Mouse (Mus musculus) left cerebral cortex, postnatal 4 days (tissue): ENCODE measurements around the gene 3110040M04Rik. TPM values are rescaled to one million over a fixed set of nuclear protein-coding genes. Genes with fewer than 3 reads are reported as not detected.

Experiments used
- DNase-seq: peaks from one replicate; pipeline ENCODE4 v3.0.0-alpha.2; 2022
- intact Hi-C: fragments of 180-260 bp; cut with DNase I; formaldehyde crosslinking; loops from one replicate; pipeline ENCODE4 v1.15.1; 2025
- total RNA-seq, 2 experiments: library from RNA; stranded (reverse); gene quantifications; 2 replicates each; pipeline ENCODE4 v1.2.3; 2021

Gene 3110040M04Rik
- total RNA-seq, 2 experiments from 2014 or later: not detected

DNA sequence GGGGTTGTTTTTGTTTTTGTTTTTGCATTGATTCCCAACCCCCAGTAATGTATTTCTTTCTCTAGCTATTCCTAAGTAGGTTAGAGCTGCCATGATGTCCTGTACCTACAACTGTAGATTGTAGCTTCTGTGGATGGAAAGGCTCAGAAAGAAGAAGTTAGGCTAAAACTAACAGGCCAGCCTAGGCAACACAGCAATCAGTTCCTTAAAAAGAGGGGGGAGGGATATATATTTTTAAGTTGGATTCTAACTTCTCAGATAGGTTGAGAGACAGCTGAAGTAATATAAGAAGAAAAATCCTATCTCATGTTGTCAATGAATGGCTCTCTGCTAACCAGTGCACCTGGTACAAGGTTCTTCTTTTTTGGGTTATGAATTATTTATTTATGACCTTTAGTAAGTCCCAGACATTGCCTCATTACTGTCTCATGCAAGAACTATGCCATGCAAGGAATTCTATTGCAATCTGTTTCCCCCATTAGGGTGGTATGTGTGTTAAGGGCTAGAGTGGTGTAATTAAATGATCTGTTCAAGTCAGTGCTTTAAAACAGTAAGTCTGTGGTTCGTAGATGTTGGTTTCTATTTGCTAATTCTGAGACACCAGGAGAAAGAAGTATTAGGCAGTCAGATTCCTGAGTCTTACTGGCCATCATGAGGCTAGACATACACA lies 24.5 kb downstream of the 3110040M04Rik start:
- no peak for DNase-seq
- intact Hi-C loops: no loop called here

DNA sequence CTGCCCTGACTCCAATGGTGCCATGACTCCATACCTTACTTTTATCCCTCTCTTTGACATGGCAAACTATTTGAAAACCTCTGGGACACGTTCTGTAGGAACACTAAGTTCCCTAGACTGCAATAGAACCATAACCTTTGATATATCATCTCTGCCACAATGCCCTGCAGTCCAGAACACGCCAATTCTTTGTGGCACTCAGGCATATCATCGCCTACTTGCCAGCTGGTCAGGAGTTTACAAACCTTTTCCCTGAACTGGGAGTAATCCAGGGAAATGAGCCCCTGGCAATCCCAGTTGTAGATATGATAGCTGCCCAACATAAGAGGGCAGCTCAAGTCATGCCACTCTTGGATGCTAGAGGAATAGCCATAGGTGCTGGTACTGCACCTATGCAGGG lies 28.4 kb downstream of the 3110040M04Rik start:
- DNase-seq: no peak
- intact Hi-C loops: no loop called here

DNA sequence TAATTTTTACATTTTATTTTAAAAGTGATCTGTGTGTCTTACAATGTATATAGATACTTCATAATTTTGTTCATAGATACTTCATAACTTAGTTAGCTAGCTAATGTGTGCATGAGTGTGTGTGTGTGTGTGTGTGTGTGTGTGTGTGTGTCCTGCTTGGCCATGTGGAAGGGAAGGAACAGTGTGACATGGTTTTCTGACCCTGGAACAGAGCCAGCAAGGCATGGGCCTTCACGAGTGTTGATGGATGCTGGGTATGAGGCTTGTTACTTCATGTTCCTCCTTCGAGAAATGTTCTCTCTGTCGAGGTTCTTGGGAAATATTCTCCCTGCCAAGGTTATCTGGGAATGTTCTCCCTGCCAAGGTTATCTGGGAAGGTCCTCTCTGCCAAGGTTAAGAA lies 29.8 kb downstream of the 3110040M04Rik start:
- intact Hi-C loops: no loop called here
- DNase-seq: no peak

DNA sequence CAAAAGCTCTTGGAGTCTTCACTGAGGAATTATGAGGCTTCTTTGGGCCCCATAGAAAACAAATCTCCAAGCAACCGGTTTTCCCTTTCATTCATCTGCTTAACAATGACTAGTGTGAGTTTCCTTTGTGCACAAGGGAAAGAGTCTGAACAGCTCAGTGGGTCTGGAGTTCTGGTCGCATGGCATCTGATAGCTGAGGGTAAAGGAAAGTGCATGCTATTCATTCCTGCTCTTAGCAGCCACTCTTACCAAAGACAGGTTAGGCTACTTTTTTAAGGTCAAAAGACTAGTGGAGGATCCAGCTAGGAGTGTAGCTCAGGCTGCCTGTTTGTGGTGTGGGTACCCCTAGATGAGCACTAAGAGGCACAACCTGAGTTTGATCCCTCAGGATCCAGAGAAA lies 31.7 kb downstream of the 3110040M04Rik start:
- no peak for DNase-seq
- intact Hi-C loops: no loop called here

DNA sequence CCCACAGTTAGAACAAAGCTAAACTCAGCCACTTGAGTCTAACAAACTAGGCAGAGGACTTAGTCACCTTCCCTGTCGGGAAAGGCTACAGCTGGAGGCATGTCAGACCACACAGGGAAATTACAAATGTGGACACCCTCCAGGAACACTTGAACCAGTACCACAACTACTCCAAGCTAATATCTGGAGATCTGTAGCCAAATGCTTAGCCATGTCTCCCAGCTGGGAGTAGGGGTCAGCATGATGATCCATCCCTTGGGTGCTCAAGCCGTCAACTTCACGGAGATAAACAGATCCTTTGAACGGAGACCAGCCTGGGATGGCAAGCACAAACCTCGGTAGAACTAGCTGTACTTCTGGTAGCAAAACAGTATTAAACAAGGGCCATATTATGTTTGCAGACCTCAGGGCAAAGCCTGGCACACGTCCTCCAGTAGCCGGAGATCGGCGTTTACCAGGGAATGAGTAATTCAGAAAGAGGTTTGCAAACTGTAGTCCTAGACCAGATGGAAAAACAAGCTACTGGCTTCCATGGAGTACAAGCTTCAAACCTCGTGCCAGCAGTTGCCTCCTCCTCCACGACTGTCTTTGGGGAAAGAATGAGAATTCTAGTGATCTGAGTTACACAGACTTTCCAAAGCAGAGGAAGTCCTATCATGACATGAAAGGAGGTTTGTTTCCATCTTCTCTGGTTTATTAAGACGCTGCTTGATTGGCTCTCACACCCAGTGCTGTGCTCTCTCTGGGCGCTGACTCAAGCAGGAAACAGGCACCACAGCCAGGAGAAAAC lies 32.4 kb downstream of the 3110040M04Rik start:
- intact Hi-C loops: no loop called here
- no peak for DNase-seq

DNA sequence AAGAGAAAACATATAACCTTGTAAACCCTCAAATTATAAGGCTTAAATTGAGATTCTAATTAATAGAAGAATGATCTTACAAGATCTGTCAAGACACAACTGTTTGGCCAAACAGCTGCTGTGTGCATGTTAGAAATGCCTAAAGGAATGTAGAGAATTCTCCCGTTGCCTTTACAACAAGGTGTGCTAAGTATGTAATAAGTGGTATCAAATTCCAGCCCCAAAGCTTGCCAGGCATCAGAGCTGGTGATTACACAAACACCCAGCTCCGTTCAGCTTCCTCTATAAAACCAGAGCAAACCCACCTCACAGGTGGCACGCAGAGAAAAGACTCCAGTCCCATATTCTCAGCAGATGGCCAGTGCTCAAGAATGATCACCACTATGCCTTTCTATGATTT lies 33.9 kb downstream of the 3110040M04Rik start:
- DNase-seq: no peak
- intact Hi-C loops: no loop called here

DNA sequence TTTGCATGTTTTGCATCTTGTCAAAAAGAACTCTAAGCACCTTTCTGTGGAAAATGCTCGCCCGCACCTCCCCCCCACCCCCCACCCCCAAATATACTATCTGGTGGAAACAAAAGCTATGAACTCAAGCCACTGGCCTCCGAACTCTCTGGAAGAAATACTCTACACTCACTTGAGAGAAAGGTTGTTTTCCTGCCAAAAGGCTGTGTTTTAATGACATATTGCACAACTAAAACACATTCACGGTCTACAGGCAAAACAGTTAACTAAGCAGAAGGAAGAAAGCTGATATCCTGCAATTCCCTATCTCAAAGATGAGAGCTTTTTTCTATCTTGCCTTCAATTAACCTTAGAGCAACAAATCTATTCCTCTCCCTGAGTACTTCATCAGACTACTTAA lies 39.4 kb downstream of the 3110040M04Rik start:
- intact Hi-C loops: no loop called here

DNA sequence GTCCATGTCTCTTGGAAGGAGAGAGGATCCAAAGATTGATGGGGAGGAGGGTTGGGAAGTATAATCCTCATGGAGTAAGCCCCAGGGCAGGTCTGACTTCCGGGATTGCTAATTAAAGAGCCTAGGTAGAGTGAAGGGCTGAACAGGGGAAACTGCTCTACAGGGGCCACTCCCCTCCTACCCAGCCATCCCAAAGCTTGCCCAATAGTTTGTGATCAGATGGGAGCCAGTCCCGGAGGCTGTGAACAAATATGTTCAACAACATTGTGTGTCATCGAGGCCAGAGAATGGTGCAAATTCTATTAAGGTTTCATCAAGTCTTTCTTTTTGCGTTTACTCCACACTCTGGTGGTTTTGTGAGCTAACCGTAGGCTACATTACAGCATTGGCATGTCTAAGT lies 40.1 kb downstream of the 3110040M04Rik start:
- DNase-seq: no peak
- intact Hi-C loops: no loop called here

More for the DNA sequence above, 39.4 kb downstream of the 3110040M04Rik start:
- no peak for DNase-seq

DNA sequence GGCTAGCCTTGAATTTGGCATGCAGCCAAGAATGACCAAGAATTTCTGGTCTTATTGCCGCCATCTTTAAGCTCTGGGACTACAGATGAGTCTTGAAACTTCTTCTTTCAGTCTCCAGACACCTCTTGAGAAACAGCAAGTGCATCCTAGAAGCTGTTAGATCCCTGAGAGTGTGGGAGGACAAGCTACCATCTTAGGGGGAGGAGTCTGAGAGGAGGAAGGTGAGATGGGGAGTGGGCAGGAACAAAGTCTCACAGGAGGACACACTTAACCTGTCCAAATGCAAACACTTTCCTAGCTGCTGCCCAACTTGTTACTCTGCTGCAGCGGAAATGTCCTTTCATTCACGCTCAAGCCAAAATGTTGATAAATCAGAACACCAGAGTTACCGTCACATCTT lies 40.8 kb downstream of the 3110040M04Rik start:
- DNase-seq: no peak
- intact Hi-C loops: no loop called here

DNA sequence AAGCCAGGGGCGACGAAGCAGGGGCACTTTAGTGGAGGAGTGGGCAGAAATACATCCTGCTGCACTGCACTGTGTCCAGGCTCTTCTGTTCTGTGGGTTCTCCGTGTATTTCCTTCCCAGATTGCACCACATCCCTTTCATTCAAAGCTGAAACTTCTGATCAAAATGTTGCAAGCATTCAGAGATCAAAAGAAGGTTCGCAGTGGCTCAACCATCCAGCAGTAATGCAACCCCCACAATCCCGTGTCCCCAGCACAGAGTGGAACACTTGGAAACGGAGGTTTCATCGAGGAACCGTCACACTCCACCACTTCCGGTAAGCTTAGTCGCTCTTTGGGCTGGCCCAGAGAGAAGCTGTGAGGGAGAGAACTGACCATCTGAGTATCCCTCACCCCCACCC lies 41.2 kb downstream of the 3110040M04Rik start:
- DNase-seq: no peak
- intact Hi-C loops: no loop called here

DNA sequence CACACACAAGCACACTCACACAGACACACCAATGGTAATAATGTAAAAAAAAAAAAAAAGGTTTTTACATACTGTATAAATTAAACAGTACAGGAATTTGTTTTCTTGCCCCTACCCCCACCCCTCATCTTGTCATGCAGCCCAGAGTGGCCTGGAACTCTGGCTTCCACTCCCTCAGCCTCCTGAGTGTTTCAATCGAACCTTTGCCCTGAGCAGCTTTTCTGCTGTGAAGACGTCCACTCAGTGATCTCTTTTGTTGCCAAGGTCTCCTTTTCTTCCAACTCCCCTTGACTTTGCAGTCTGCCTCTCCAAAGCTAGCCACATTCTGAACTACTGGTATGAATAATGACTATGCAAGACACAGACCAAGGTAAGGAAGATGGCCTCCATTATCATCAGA lies 41.9 kb downstream of the 3110040M04Rik start:
- intact Hi-C loops: no loop called here
- no peak for DNase-seq

DNA sequence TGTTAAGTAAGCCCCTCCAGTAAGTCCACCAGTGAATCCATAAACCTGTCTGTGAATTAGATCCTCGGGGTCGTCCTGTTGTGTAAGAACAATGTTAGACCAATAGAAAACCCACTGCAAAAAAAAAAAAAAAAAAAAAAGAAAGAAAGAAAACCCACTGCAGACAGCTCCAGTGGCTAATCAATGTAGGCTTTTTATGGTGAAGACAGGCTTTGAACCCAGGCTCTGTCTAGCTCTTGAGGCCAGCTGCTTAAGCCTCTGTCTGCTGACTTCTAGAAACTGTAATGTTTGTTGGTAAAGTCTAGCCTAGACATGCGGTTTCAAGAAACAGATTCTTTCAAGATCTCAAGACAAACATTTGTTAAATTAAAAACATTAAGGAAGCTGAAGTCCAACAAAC lies 46.2 kb downstream of the 3110040M04Rik start:
- intact Hi-C loops: no loop called here
- no peak for DNase-seq

DNA sequence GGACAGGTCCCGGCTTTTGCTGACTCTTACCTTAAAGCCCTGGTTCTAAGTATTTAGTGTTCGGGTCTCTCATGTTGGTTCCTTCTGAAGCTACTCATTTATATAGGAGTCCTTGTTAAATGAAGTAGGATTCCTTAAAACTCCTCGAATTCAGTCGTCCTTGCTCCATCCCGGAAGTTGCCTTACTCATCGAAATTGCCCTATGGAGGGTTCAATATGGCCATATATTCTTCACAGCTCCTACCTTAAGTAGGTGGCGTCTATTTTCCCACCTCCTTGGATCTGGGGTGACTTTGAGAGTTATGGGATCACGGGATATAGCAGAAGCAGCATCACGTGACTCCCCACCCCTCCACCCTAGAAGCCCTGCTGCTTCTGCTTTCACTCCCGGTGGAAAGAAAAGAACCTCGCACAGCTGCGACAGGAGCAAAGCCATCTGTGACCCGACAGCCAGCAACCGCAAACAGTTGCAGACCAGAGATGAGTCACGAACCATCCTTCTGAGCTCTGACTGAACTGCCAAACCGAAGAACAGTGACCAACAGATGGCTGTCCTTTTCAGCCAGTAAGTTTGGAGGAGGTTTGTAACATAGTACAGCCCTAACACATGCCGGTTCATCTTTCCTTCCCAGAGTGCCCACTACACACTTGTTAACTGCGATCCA lies 46.7 kb downstream of the 3110040M04Rik start:
- intact Hi-C loops: no loop called here

DNA sequence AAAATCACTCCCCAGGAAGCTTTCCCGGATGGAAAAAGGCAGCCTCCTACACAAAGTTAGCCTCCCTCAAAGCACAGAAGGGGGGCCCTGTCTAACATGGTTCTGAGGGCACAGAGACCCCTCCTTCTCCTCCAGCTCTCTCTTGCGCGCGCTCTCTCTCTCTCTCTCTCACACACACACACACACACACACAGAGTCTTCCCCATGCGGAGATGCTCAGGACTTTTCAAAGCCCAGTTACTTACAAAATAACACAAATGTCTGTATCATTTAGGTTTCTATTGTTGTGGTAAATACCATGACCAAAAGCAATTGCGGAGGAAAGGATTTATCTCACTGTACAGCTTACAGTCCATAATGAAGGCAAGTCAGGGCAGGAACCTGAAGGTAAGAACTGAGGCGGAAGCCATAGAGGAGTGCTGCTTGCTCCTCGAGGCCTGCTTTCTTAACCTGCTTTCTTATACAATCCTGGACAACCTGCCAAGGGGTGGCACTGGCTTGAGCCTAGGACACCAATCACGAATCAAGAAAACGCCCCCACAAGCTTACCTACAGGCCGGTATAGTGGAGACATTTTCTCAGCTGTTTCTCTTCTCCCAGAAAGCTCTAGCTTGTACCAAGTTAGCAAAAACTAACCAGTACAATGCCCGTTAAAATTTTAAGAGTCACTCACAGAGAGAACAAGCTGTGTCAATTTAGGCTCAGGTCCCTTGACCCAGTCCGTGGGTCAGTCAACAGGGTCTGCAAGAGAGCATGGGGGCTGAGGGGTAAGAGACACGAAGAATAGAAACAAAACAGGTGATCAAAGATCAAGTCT lies 47.5 kb downstream of the 3110040M04Rik start:
- DNase-seq: no peak
- intact Hi-C loops: no loop called here

More for the DNA sequence above, 46.7 kb downstream of the 3110040M04Rik start:
- DNase-seq: peak; percentile 25

Other genes with a start within 250 kb of the 3110040M04Rik start
- 1 to 10 TPM; 4.1 to 4.4 TPM for gene Hmcn1, start 210.7 kb upstream of the 3110040M04Rik start, total RNA-seq
- gene Gm47985, start 21.6 kb upstream of the 3110040M04Rik start, total RNA-seq: not detected
- not detected for gene Gm8947, start 11.7 kb upstream of the 3110040M04Rik start, total RNA-seq
- gene Gm47995, start 5.7 kb upstream of the 3110040M04Rik start, total RNA-seq: not detected
- gene Gm47996, start 6.0 kb downstream of the 3110040M04Rik start, total RNA-seq: not detected
- gene Ivns1abp, start 140.4 kb downstream of the 3110040M04Rik start, total RNA-seq: 100 to 1,000 TPM; 257 to 290 TPM
- gene Swt1, start 224.3 kb downstream of the 3110040M04Rik start, total RNA-seq: 1 to 10 TPM; 9.2 to 9.4 TPM
- 10 to 100 TPM; 21.3 to 22.6 TPM for gene Trmt1l, start 224.4 kb downstream of the 3110040M04Rik start, total RNA-seq